Mouse (Mus musculus): Measurements from ENCODE around the gene Gm12394. TPM values are rescaled to one million over a fixed set of nuclear protein-coding genes. Genes with fewer than 3 reads are reported as not detected.
"Not testable (repeated sequence)": the region's sequence is repeated elsewhere in the genome, so short reads cannot be mapped to it uniquely, and the experiment has no call there.

The Gm12394 gene
- 0.07 and 0.08 TPM in 2 replicates for polyA plus RNA-seq (2015; fragmentation: Nextera tagmentation; extraction: Ambion mirVana)

DNA sequence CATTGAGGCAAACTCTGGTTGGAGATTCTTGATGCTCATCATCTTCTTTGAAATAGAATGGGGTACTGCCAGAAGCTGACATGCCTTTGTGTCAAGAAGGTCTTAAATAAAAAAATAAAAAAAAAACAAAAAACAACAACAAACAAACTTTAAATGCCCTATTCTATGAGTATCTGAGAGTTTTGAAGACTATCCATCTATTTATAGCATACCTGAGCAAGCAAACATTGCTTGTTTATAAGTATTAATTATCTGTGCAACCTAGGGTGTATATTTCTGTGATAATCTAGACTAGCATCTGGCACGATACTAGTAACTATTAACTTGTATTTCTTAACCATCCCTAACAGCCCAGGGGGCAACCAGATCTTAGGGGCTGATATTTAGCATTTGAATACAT lies at the start of gene Gm12394:
Gm12394 (minus strand) TSS at position 101 of the 400 bp plus-strand sequence.
- Histone ChIP-seq H3K4me1 (replicated peaks) (peaks cover 27% of the 10 kb centered on the region), H3K27ac (peak within 1 kb of the TSS; percentile 47; the same call in 1 of the 2 replicates)
- WGBS (ENCODE audit: insufficient replicate concordance): 46% methylated on average over 1 of the region's 1 CpGs
- not testable (repeated sequence) for H3K9ac ChIP-seq; H3K9me3 ChIP-seq (replicated peaks); ATAC-seq (ENCODE audit: low read depth); H3K4me3 ChIP-seq (replicated peaks); DNase-seq; H3K4me2 ChIP-seq; H3K36me3 ChIP-seq; H3K27me3 ChIP-seq

DNA sequence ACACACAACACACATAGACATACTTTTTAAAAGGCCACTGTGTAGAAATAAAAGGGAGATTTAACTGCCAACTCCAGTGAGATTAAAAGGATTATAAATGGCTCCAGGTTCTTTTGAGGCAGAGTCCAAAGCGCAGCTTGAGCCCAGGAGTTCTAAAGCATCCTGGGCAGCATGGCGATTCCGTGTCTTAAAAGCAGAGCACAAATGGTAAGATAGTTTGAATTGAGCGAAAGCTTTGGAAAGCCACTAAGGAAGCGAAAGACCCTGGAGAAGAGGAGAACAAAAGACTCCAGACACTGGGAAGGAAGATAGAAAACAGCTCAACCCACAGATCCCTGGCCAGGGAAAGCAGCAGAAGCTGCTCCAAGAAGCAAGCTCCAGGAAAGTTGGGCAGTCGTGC lies 48.4 kb upstream of the Gm12394 start:
- Histone ChIP-seq H3K4me1 (replicated peaks) (peaks cover 3% of the 10 kb centered on the region), H3K27me3 (peaks cover 50% of the 10 kb centered on the region), H3K4me3 (replicated peaks) (no peak overlapping the region), H3K27ac (no peak overlapping the region), H3K9ac (no peak overlapping the region), H3K9me3 (replicated peaks) (no peaks in the 10 kb centered on the region), H3K4me2 (no peak overlapping the region), H3K36me3 (no peaks in the 10 kb centered on the region)
- 75% methylated on average over 6 of the region's 6 CpGs for WGBS (ENCODE audit: insufficient replicate concordance)
- ATAC-seq (ENCODE audit: low read depth): no peak
- DNase-seq: no peak

DNA sequence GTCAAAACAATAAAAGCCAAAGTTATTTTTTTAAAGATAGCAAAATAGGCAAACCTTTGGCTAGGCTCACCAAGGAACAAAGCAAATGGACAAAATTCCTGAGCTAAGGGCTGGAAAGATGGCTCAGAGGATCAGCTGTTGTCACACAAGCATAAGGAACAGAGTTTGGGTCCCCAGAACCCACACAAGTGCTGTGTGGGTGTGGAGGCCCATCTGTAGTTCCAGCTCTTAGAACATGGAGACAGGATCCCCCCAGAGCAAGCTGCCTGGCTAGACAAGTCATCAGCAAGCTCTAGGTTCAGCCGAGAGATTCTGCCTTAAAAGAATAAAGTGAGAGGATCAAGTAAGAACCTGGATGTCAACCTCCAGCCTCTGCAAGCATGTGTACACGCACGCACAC lies 48.0 kb upstream of the Gm12394 start:
- H3K4me2 ChIP-seq: no peak overlapping the region
- no peaks in the 10 kb centered on the region for H3K36me3 ChIP-seq
- peaks cover 3% of the 10 kb centered on the region for H3K4me1 ChIP-seq (replicated peaks)
- DNase-seq (no peak), ATAC-seq (ENCODE audit: low read depth) (no peak)
- no peak overlapping the region for H3K9ac ChIP-seq
- 78% methylated on average over 3 of the region's 3 CpGs for WGBS (ENCODE audit: insufficient replicate concordance)
- peaks cover 53% of the 10 kb centered on the region for H3K27me3 ChIP-seq
- no peak overlapping the region for H3K4me3 ChIP-seq (replicated peaks)
- no peaks in the 10 kb centered on the region for H3K9me3 ChIP-seq (replicated peaks)
- H3K27ac ChIP-seq: no peak overlapping the region

DNA sequence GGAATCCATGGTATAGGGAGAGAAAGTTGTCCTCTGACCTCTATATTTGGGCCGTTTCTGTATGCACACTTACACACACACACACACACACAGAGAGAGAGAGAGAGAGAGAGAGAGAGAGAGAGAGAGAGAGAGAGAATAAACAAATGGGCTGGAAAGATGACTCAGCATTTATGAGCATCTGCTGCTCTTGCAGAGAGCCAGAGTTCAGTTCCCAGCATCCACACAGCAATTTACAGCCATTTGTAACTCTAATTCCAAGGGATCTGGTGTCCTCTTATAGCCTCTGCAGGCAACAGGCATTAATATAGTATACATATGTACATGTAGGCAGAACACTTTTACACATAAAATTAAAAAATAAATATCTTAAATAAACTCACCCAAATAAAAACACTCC lies 47.4 kb upstream of the Gm12394 start:
- DNase-seq (no peak), ATAC-seq (ENCODE audit: low read depth) (no peak)
- H3K4me3 ChIP-seq (replicated peaks): no peak overlapping the region
- H3K9ac ChIP-seq: no peak overlapping the region
- peak overlapping the region; percentile 15; the same call in 1 of the 2 replicates for H3K27ac ChIP-seq
- H3K36me3 ChIP-seq: no peaks in the 10 kb centered on the region
- no peaks in the 10 kb centered on the region for H3K9me3 ChIP-seq (replicated peaks)
- 38% methylated on average over 1 of the region's 1 CpGs for WGBS (ENCODE audit: insufficient replicate concordance)
- H3K4me1 ChIP-seq (replicated peaks): peaks cover 3% of the 10 kb centered on the region
- no peak overlapping the region for H3K4me2 ChIP-seq
- peaks cover 51% of the 10 kb centered on the region for H3K27me3 ChIP-seq

DNA sequence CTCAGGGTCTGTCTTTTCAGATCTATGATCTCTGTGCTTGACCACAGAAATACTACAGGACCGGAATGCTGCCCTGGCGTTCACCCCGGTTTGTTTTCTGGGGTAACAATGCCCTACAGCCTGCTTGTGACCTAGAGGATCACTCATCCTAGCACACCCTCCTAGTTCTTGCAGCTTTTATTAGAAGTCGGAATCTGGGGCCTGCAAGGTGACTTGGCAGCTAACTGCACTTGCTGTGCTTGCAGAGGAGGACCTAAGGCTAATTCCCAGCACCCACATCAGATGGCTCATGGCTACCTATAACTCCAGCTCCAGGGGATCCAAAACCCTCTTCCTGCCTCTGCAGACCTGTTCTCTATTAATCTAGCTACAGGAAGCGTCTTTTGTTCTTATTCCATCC lies 46.2 kb upstream of the Gm12394 start:
- no peaks in the 10 kb centered on the region for H3K9me3 ChIP-seq (replicated peaks)
- H3K4me3 ChIP-seq (replicated peaks): no peak overlapping the region
- H3K4me1 ChIP-seq (replicated peaks): peaks cover 3% of the 10 kb centered on the region
- 78% methylated on average over 5 of the region's 5 CpGs for WGBS (ENCODE audit: insufficient replicate concordance)
- H3K27ac ChIP-seq: no peak overlapping the region
- no peaks in the 10 kb centered on the region for H3K36me3 ChIP-seq
- no peak for DNase-seq
- no peak overlapping the region for H3K4me2 ChIP-seq
- H3K9ac ChIP-seq: no peak overlapping the region
- ATAC-seq (ENCODE audit: low read depth): no peak
- H3K27me3 ChIP-seq: peaks cover 49% of the 10 kb centered on the region

DNA sequence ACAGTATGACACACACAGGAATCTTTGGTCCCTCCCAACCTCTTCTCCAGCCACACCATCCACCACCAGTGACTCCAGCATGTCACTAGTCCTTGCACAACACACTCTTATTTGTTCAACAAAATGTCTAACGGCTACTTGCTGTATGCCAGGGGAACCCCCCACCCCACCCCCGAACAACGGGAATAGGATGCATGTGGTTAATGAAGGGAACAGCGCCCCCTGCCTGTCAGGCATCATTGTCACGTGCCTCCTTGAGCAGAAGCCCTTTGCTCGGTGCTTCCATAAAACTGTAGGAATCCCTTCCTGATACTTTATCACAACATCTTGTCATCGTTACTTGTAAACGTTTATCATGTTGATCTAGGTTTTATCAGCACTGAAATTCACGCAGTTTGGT lies 45.6 kb upstream of the Gm12394 start:
- DNase-seq (peak; percentile 32), ATAC-seq (ENCODE audit: low read depth) (no peak)
- Histone ChIP-seq H3K4me2 (no peak overlapping the region), H3K9ac (no peak overlapping the region), H3K4me1 (replicated peaks) (peaks cover 3% of the 10 kb centered on the region), H3K27me3 (peaks cover 46% of the 10 kb centered on the region), H3K36me3 (no peaks in the 10 kb centered on the region), H3K27ac (no peak overlapping the region), H3K4me3 (replicated peaks) (no peak overlapping the region), H3K9me3 (replicated peaks) (no peaks in the 10 kb centered on the region)
- WGBS (ENCODE audit: insufficient replicate concordance): 35% methylated on average over 9 of the region's 9 CpGs

DNA sequence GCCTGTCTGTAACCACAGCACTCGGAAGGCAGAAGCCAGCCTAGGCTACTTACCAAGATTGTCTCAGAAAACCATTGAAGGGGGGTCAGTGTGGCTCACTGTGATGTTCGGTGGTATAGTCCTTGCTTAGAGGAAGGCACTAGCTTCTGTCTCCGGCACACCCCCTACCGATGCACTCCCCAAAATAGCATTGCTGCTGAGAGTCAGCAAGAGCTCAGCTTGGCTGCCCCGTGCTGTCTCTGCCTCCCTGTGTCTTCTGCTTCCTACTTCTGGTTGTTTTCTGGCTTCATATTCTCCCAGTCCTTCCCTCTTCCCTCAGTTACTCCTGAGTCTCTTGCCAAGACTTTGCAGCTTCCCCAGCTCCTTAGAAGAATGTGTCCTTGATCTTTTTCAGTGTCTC lies 44.3 kb upstream of the Gm12394 start:
- Histone ChIP-seq H3K36me3 (no peaks in the 10 kb centered on the region), H3K9me3 (replicated peaks) (no peaks in the 10 kb centered on the region), H3K27ac (no peak overlapping the region), H3K27me3 (peaks cover 44% of the 10 kb centered on the region), H3K9ac (no peak overlapping the region), H3K4me2 (no peak overlapping the region), H3K4me1 (replicated peaks) (peaks cover 3% of the 10 kb centered on the region), H3K4me3 (replicated peaks) (no peak overlapping the region)
- DNase-seq (no peak), ATAC-seq (ENCODE audit: low read depth) (no peak)
- 39% methylated on average over 5 of the region's 5 CpGs for WGBS (ENCODE audit: insufficient replicate concordance)

DNA sequence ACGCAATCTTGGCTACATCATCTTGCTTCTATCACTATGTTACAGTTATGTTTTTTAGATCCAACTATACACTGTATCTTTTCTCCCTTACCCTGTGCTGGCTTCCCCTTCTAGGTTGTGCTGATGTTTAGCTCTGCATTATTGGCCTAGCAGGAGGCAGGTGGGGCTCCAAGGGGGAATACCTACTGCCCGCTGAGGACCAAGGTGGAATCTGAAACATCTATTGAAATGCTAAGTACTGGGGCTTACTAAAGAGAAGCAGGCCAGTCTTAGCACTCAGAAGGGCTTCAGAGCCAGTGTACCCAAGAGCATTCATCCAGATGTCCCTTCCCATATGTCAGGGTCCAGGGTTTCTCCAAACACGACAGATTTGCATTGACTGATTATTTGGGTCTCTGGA lies 42.3 kb upstream of the Gm12394 start:
- no peak overlapping the region for H3K4me3 ChIP-seq (replicated peaks)
- H3K27me3 ChIP-seq: peaks cover 30% of the 10 kb centered on the region
- no peak overlapping the region for H3K4me2 ChIP-seq
- H3K4me1 ChIP-seq (replicated peaks): peaks cover 3% of the 10 kb centered on the region
- ATAC-seq (ENCODE audit: low read depth): no peak
- WGBS (ENCODE audit: insufficient replicate concordance): 42% methylated on average over 3 of the region's 3 CpGs
- H3K36me3 ChIP-seq: no peaks in the 10 kb centered on the region
- no peak overlapping the region for H3K9ac ChIP-seq
- no peak overlapping the region for H3K27ac ChIP-seq
- DNase-seq: no peak
- no peaks in the 10 kb centered on the region for H3K9me3 ChIP-seq (replicated peaks)

DNA sequence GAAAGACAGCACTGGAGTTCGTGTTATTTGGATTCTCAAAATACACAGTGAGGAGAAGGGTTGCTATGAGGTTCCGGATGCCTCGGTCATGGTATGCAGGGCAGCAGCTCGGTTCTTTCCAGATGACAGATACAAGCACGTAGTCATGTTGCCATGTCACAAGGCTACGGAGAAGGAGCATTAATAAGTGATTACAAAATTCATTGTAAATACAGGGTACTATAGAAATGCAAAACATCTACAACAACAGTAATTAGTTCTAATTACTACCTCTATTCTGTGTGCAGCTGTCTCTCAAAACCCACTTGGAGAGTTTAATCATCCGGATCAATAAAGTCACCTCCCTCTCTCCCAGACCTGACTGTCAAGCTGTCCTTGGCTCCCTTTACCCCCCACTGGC lies 38.5 kb upstream of the Gm12394 start:
- H3K27me3 ChIP-seq: peaks cover 5% of the 10 kb centered on the region
- H3K9me3 ChIP-seq (replicated peaks): no peaks in the 10 kb centered on the region
- no peak overlapping the region for H3K27ac ChIP-seq
- DNase-seq (no peak), ATAC-seq (ENCODE audit: low read depth) (no peak)
- H3K4me2 ChIP-seq: no peak overlapping the region
- 0 out of 2 replicates have a peak, but pooled peaks cover 3% of the 10 kb centered on the region for H3K4me1 ChIP-seq (replicated peaks)
- 80% methylated on average over 7 of the region's 7 CpGs for WGBS (ENCODE audit: insufficient replicate concordance)
- H3K9ac ChIP-seq: no peak overlapping the region
- H3K4me3 ChIP-seq (replicated peaks): no peak overlapping the region
- no peaks in the 10 kb centered on the region for H3K36me3 ChIP-seq

DNA sequence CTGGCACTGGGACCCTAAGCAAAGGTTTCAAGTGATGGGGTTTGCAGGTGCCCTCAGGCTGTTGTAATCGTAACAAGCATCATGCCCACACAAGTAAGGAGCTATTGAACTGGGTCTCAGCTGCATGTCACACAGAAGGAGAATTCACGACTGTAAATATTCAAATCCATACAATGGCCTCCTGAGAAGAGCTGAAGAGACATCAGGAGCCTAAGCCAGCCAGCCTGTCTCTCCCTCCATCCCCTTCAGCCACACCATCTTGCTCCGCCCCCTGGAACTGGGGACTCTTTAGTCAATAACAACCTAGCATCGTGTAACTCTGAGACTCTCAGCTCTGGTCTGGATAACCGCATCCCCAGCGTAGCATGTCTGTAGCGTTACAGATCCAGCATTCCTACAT lies 34.6 kb upstream of the Gm12394 start:
- H3K4me1 ChIP-seq (replicated peaks): 0 out of 2 replicates have a peak, but pooled peaks cover 6% of the 10 kb centered on the region
- no peak for DNase-seq
- ATAC-seq (ENCODE audit: low read depth): no peak
- no peak overlapping the region for H3K4me3 ChIP-seq (replicated peaks)
- no peaks in the 10 kb centered on the region for H3K9me3 ChIP-seq (replicated peaks)
- H3K9ac ChIP-seq: no peak overlapping the region
- 76% methylated on average over 7 of the region's 7 CpGs for WGBS (ENCODE audit: insufficient replicate concordance)
- H3K27me3 ChIP-seq: no peaks in the 10 kb centered on the region
- no peak overlapping the region for H3K4me2 ChIP-seq
- H3K36me3 ChIP-seq: no peaks in the 10 kb centered on the region
- no peak overlapping the region for H3K27ac ChIP-seq

DNA sequence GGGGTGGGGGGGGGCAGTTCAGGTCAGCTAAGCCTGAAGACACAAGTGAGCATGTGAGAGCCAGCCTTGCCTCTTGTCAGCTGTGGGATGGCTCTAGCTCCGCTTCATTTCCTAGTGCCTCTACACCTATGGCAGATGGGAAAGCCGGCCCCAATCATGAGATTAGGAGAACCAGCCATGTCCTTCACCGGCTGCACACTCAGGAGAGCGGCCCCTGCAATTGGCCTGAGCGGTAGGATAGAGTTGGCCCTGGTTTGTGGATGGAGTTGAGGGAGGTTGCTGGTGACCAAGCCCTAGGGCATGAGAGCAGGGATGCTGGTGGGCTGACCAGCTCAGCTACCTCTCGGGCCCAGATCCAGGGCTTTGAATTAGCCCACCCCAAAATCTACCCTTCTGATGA lies 32.2 kb upstream of the Gm12394 start:
- H3K4me2 ChIP-seq: no peak overlapping the region
- DNase-seq: no peak

DNA sequence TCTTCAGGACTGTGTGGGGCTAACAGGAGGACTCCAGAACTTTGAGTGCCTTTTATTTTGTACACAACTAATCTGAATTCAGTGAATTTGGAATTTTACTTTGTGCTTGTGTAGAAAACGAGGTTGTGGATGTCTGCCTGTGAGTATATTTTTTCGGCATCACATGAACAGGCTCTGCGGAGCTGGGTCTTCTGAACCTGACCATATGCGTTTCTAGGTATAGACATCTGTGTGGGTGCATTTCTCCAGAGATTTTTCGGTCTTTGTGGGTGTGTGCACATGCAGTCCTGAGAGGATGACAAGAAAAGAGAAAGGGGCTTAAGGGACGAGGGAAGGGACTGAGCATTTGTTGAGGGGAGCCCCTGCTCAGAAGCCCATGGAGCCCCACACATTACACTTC lies 30.4 kb upstream of the Gm12394 start:
- DNase-seq (no peak), ATAC-seq (ENCODE audit: low read depth) (no peak)
- 75% methylated on average over 6 of the region's 6 CpGs for WGBS (ENCODE audit: insufficient replicate concordance)

More for the DNA sequence above, 32.2 kb upstream of the Gm12394 start:
- no peak overlapping the region for H3K27ac ChIP-seq
- no peaks in the 10 kb centered on the region for H3K36me3 ChIP-seq
- H3K9ac ChIP-seq: no peak overlapping the region
- H3K4me3 ChIP-seq (replicated peaks): no peak overlapping the region
- no peaks in the 10 kb centered on the region for H3K27me3 ChIP-seq
- 0 out of 2 replicates have a peak, but pooled peaks cover 6% of the 10 kb centered on the region for H3K4me1 ChIP-seq (replicated peaks)
- WGBS (ENCODE audit: insufficient replicate concordance): 80% methylated on average over 6 of the region's 6 CpGs
- no peaks in the 10 kb centered on the region for H3K9me3 ChIP-seq (replicated peaks)
- no peak for ATAC-seq (ENCODE audit: low read depth)

More for the DNA sequence above, 30.4 kb upstream of the Gm12394 start:
- Histone ChIP-seq H3K9ac (no peak overlapping the region), H3K27me3 (no peaks in the 10 kb centered on the region), H3K9me3 (replicated peaks) (no peaks in the 10 kb centered on the region), H3K4me2 (no peak overlapping the region), H3K27ac (no peak overlapping the region), H3K4me3 (replicated peaks) (no peak overlapping the region), H3K36me3 (peaks cover 5% of the 10 kb centered on the region; the same call in 1 of the 2 replicates), H3K4me1 (replicated peaks) (peaks cover 14% of the 10 kb centered on the region)
